Mouse (Mus musculus) gastrocnemius, postnatal 25 days (tissue): ENCODE results near the gene Slc50a1. TPM values are rescaled to one million over a fixed set of nuclear protein-coding genes. Genes with fewer than 3 reads are reported as not detected.

ENCODE experiments used
- DNase-seq: peaks from one replicate; pipeline ENCODE4 v3.0.0; 2022
- total RNA-seq, 2 experiments: library from RNA; stranded (reverse); gene quantifications; 1 replicate in 1 of 2; 2 replicates in 1 of 2; pipeline ENCODE4 v1.2.3; 2021

Slc50a1 gene
- total RNA-seq, 2 experiments from 2014 or later, result 8.2 to 11.4 TPM

DNA sequence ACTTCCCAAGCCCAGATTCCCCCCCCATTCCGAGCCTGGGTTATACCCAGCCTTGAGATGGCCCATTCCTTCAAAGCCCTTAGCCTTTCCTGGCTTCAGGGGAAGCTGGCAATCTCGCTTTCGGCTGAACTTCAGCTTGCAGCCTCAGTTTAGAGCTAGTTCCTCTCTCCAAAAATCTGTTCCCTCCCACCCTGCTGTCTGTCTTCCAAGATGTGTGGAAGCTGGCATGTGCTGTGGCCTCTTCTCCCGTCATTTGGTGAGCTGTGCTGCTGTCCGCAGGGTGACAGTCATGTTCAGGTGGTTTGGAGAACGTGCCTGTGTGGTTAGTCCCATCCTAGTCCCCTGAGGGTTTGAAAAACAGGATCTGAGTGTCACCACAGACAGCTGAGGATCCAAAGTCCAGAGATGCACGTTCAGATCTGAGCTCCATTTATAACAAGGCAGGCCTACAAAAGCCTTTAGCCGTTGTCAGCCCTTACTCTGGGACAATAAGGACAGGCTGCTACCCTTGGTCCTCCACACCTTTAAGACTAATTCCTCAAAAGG is 25.4 kb upstream of the Slc50a1 start:
- no peak for DNase-seq

DNA sequence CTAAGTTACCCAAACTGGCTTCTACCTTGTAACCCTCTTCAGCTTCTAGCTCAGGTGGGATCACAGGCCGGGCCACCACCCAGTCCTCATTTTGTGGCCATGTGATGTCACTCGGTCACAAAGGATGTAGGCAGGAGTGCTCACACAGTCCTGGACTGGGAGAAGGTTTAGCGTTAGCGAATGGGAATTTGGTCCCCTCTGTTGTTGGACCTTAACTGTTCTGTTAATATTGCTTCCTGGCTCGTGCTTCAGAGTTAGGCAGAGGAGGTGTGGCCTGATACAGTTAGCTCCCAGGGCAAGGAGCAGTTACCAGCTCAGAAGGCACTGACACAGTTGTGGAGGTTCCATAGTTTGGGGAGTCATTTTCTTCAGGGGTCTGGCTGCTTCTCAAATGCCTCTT is 23.8 kb upstream of the Slc50a1 start:
- DNase-seq, result no peak

DNA sequence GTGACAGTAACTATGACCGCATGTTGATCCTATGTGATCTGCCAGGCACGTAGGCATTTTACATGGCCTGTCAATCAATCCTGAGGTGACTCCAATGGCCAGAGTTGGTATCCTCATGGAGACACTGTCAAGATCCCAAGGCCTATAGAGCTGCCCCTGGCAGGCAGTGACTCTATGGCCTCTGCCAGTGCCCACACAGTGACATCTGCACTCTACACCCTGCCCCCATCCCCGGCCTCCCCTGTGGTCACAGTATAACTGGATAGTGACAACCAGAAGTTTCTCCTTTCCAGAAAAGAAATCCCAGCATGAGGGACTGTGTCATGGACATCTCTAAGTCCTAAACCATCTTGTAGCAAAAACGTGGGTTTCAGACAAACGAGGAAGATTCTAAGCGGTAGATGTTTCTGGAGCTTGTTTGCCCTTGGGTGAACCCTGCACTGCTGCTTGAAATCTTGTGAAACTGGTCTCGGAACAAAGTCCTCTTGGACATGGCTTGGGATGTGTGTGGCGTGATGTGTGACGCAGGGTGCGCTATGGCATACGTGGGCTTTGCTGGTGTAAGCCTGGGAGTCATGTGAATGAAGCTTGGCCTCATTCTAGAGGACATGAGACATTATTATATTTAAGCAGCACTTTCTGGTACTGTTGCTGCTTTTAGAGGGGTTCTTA is 23.0 kb upstream of the Slc50a1 start:
- no peak for DNase-seq

DNA sequence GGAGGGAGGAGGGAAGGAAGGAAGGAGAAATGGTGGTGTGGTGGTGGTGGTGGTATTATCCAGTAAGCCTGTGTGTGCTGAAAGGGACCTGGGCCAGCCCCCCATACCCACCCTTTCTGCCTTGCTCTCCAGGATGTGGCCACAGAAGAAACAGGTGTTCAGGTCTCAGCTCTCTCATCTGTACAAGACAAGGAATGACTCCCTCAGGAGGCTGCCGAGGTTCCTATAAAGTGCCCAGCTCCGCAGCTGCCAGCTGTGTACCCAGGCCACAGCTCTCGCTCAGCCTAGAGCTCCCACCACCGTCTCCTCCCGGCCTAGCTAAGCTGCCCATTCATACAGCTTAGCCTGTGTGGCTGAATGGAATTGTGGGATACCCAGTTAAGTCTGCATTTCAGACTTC is 21.9 kb upstream of the Slc50a1 start:
- no peak for DNase-seq

DNA sequence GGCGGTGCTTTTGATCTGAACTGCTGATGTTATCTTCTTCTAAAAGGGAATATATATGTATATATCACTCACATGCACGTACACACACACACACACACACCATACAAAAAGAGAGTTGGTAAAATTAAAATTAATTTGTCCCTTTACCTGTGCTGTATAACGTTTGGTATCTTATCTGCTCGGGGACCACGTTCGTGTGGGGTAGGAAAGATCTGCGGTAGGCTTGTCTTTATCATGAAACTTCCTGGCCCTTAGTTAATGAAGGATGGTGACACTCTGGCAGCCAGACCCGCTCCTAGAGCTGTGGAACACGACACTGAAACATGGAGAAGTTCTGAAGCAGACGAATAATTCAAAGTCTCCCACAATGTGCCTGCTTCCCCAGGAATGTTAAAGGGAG is 21.5 kb upstream of the Slc50a1 start:
- no peak for DNase-seq

GRCm38 (mm10) chr3:89288503-89288928 is 18.1 kb upstream of the Slc50a1 start:
- DNase-seq, result peak; percentile 58

DNA sequence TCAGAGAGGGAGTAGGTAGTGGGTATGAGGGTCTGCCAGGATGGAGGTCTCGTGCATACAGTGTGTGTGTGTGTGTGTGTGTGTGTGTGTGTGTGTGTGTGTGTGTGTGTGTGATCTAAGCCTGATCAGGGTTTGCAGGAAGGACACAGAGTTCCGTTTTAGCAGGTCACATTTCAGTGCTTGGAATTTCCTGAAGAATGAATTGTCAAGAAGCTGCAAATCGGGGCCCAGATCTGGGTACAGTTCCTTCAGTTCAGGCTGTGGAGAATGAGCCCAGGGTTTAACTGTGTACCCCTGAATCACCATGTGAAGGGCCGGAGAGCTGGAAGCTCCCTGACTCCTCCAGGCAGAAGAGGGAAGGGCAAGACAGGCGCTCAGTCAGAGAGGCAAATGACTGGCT is 16.9 kb upstream of the Slc50a1 start:
- no peak for DNase-seq

DNA sequence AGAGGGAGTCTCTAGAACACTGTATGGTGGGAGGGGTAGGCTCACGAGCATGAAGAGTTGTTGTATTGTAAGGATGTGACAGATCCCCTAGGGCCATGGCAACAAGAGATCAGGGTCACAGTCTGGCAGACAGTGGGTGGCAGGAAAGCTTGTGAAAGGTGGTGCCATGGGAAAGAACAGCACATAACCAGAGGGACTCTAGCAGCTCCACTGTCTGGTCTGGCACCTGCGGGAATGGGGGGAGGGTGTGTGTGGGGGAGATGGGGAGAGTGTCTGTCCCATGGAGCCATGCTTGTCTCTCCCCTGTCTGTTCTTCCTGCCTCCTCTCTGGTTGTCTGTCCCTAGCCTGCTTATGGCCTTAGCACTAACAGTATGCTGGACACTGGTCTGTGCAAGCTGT is 15.2 kb upstream of the Slc50a1 start:
- DNase-seq, result no peak

- DNase-seq, result no peak
Observed at GRCm38 (mm10) chr3:89284261-89284660, 13.9 kb upstream of the Slc50a1 start.

DNA sequence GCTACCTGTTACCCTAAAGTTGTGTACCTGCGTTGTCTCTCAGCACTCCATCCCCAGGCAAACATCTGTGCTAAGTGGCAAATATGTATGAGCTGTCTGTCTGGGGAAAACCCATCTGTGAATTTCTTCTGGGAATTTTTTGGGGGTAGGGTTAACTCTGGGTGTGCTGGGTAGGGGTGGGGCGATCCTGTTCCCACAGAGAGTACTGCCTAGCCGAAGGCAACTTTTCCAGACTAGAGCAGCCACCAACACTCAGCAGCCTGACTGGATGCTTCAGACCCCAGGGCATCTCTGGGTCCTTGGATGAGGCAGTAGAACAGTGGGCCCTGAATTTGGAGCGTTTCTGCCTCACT is 11.9 kb upstream of the Slc50a1 start:
- no peak for DNase-seq

DNA sequence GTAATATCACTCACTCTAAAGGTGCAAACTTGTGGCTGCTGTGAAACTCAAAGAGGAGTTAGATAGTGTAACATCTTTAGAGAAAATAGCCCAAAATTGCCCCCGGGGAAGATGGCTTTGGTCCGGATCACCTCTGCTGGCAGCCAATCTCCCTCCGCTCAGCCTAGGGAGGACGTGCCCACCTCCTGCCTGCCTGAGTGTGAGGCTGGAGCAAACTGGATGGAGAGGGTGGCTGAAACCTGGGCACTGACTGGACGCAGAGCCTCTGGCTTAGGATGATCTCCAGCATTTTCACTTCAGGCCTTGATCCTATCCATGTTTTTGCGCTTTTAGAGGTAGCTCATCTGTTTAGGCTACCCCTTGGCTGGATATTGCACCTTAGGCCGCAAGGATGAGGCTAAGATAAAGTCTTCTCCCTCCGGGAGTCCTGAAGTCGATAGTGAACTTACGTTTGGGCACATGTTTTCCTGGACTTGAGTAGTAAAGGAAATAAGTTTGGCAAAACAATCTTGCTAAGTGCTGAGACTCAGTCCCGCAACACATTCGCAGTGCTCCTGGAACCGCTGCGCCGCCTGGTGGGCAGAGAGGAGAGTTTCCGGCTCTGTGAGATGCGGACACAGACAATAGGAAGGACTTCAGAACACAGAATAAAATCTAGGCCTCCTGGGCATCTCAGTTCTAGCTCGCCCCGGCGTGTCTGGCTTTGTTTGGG is 11.4 kb upstream of the Slc50a1 start:
- DNase-seq, result peak; percentile 71

DNA sequence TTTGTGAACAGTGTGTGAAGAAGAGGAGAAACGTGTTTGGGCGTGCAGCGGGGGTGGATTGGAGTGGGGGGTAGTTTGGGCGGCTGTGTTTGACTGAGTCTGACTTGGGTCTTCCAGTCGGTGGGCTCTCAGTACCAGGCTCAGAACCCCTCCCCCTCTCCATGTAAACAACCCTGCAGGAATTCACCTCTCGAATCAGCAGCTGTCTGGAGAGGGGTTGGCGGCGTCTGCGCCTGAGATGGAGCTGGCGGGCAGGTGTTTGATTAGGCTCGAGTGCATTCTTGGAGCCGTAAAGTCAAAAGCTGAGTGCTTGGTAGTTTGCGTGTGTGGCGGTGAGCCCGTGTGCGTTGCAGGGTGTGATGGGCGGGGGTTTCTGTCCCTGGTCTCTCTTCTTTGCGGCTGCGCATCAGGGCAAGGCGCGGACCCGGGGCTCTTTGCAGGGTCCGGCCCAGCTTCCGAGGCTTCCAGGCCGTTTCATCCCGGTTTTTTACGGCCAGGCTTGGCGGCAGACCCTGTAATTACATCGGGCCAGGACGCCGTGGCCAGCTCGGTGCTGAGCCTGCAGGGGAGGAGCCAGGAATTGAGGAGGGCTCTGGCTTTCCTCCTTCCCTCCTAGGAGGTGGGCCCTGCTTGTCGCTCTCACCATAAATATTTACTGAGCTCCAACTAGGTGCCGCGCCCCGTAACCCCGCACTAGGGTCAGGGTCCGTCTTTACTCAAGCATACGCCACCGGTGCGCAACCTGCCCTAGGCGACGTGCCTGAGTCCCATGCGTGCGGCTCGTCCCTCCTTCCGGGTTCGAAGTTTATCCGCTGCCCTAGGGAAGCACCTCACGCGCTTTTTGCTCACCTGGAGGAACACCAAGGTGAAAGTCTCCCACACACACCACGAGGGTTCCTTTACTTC is 10.5 kb upstream of the Slc50a1 start, which contains the start of gene Efna1:
Efna1 (minus strand) TSS at position 537 of the 906 bp plus-strand sequence.
- peak; percentile 58 for DNase-seq

DNA sequence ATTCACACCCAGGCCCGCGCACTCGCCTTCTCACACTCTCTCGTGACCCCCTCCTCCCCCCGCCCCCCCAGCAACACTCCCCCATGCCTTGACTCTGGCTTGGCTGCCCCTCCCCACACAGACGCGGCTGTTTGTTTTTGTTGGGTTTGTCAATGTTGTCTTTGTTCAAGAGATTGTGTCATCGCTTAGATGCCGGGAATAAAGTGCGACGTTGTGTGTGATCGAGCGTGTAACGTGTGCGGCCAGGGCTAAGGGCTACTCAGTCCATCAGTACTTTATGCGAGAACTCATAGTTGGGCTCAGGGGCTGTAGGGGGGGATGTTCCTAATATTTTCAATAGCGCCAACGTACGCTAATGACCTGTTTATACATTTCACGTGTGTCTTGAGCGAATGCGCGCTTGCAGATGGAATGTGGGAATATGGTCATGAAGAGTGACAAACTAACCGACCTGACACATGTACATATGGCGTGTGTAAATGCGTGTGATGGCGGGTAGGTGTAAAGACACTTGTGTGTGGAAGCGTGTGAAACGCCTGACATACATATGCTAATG is 9.8 kb upstream of the Slc50a1 start:
- DNase-seq, result no peak

- DNase-seq, result peak; percentile 88
Observed at GRCm38 (mm10) chr3:89279153-89279890, 9.0 kb upstream of the Slc50a1 start.

- DNase-seq, result no peak
Observed at GRCm38 (mm10) chr3:89278643-89279042, 8.3 kb upstream of the Slc50a1 start.

- DNase-seq, result peak; percentile 65
Observed at GRCm38 (mm10) chr3:89278107-89278506, 7.7 kb upstream of the Slc50a1 start.

- peak; percentile 74 for DNase-seq
Observed at GRCm38 (mm10) chr3:89277281-89278021, 7.1 kb upstream of the Slc50a1 start.

DNA sequence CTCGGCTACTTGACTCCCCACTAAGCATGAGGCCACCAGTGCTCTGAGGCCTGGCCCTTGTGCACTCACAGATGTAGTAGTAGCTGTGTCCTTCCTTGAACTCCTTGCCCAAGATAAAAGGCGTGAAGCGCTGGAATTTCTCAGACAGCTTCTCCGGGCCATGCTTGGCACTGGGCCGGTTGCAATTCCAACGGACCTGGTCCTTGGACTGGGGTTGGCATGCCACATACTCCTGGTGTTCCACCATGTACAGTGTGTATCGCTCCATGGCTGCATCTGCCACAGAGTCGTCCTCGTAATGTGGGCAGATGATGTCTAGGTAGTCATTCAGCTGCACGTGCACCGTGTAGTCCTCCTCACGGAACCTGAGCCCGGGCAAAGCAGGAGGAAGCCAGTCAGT is 5.7 kb upstream of the Slc50a1 start:
- DNase-seq, result no peak

GRCm38 (mm10) chr3:89271760-89272159 is 1.4 kb upstream of the Slc50a1 start:
- no peak for DNase-seq

DNA sequence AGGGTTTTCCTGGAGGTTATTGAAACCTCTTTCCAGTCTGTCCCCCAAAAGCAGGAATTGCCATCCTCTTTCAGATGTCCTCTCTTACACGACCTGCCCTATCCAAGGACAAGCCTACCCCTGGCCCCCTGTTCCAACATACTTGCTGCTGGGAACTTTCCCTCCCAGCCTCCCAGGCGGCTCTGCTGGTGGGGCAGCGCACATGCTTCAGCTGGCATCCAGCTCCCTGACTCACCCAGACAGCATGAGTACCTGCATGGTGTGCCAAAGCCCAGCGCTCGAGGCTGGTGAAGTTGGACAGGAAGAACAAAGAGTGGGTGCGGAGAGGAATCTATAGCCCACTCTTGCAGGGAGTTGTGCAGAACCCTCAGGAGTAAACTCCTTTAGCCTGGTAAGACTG is 521 bp upstream of the Slc50a1 start:
- peak; percentile 39 for DNase-seq

DNA sequence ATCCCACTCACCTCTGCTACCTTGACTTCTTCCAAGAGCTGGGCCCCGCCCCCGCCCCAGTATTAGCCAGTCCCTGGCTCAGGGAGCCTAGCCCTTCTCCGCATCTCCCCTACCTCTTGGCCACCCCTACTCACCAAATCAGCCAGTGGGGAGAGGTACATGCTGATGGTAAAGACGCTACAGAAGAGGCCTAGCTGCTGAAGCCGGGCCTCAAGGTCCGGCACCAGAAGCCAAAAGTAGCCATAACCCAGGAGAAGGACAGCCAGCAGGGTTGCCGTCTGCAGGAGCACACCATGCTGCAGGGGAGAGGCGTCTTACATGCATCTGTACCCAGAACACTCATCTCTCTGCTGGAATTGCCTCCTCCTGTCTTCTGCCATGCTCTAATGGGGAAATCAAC is 1.5 kb downstream of the Slc50a1 start:
- no peak for DNase-seq
